Mouse (Mus musculus) bone marrow, adult 2 months (tissue): ENCODE data around the gene Agpat1. TPM values are rescaled to one million over a fixed set of nuclear protein-coding genes. Genes with fewer than 3 reads are reported as not detected.

Source experiments
- H3K27ac ChIP-seq: fragments of 200-500 bp; 2 replicates; pipeline ENCODE4 v1.5.1; 2012; ENCODE audit warnings: low read depth, mild to moderate bottlenecking, control low read depth, inconsistent platforms, low read length; ENCODE audit not compliant: control insufficient read depth, poor library complexity, insufficient read depth
- H3K4me1 ChIP-seq: fragments of 200-500 bp; 2 replicates; pipeline ENCODE4 v1.6.1; 2011; ENCODE audit warnings: low read length; ENCODE audit not compliant: control insufficient read depth, insufficient read depth
- H3K4me3 ChIP-seq: fragments of 200-500 bp; replicated peaks from 2 replicates; pipeline ENCODE3; 2011; ENCODE audit warnings: mild to moderate bottlenecking, low read depth, low read length, control low read depth; ENCODE audit not compliant: control insufficient read depth
- CTCF ChIP-seq: fragments of 200-500 bp; IDR thresholded peaks from 2 replicates; pipeline ENCODE4 v1.5.1; 2011; ENCODE audit warnings: low read length, control low read depth; ENCODE audit not compliant: control insufficient read depth, insufficient read depth
- POLR2A ChIP-seq: fragments of 200-500 bp; IDR thresholded peaks from 2 replicates; pipeline ENCODE4 v1.6.1; 2011; ENCODE audit warnings: low read depth, mild to moderate bottlenecking, control low read depth, low read length, borderline replicate concordance; ENCODE audit not compliant: control insufficient read depth
- WGBS: fragments of 180-500 bp; shearing (Covaris S2); methylation state at CpG from one replicate; pipeline ENCODE4 v1.1.7; 2018; 5-methylcytosine and 5-hydroxymethylcytosine counted together
- polyA plus RNA-seq: library from polyadenylated mRNA; stranded (reverse); fragments of >200 nt; gene quantifications from 2 replicates; pipeline ENCODE4 v1.2.4, GENCODE M21; 2011; ENCODE audit warnings: low replicate concordance; ENCODE audit not compliant: missing spikeins, insufficient read depth, insufficient read length

The Agpat1 gene
- polyA plus RNA-seq, 1 experiment: 66.7 TPM

- TF ChIP-seq CTCF (no peak), POLR2A (no peak)
- Histone ChIP-seq H3K4me1 (peaks cover 7% of the 10 kb centered on the region), H3K27ac (peak overlapping the region; percentile 45; the same call in 1 of the 2 replicates), H3K4me3 (peak overlapping the region; percentile 33)
- 48% methylated on average over 30 of the region's 30 CpGs for WGBS
These were observed 41.9 kb downstream of the Agpat1 start for GRCm38 (mm10) chr17:34645831-34646511.

GRCm38 (mm10) chr17:34646906-34647787, 43.1 kb downstream of the Agpat1 start, which contains the start of gene Atf6b:
Gene Atf6b (plus strand): TSS chr17:34647146.
- H3K4me1 ChIP-seq: peaks cover 4% of the 10 kb centered on the region
- WGBS: under 1% methylated on average over 66 of the region's 66 CpGs
- TF ChIP-seq POLR2A: peak; percentile 49; the same call in 1 of the 2 replicates
- TF ChIP-seq CTCF: no peak
- H3K4me3 ChIP-seq: peak within 1 kb of the TSS; percentile 88
- H3K27ac ChIP-seq: peak within 1 kb of the TSS; percentile 72

GRCm38 (mm10) chr17:34648141-34648890, 44.3 kb downstream of the Agpat1 start:
- TF ChIP-seq POLR2A (no peak), CTCF (no peak)
- H3K27ac ChIP-seq: no peak overlapping the region
- 84% methylated on average over 16 of the region's 16 CpGs for WGBS
- H3K4me3 ChIP-seq: no peak overlapping the region
- H3K4me1 ChIP-seq: peaks cover 4% of the 10 kb centered on the region

GRCm38 (mm10) chr17:34649106-34649864, 45.2 kb downstream of the Agpat1 start:
- TF ChIP-seq CTCF (no peak), POLR2A (peak; percentile 0; the same call in 1 of the 2 replicates)
- Histone ChIP-seq H3K4me3 (no peak overlapping the region), H3K27ac (no peak overlapping the region), H3K4me1 (peaks cover 4% of the 10 kb centered on the region)
- WGBS: 65% methylated on average over 18 of the region's 18 CpGs

GRCm38 (mm10) chr17:34650781-34651180, 46.7 kb downstream of the Agpat1 start:
- Histone ChIP-seq H3K4me1 (peaks cover 4% of the 10 kb centered on the region), H3K27ac (no peak overlapping the region), H3K4me3 (no peak overlapping the region)
- TF ChIP-seq POLR2A: no peak
- TF ChIP-seq CTCF: no peak
- 88% methylated on average over 14 of the region's 14 CpGs for WGBS

- no peak overlapping the region for H3K27ac ChIP-seq
- TF ChIP-seq CTCF (peak; percentile 59), POLR2A (no peak)
- H3K4me3 ChIP-seq: no peak overlapping the region
- H3K4me1 ChIP-seq: peaks cover 2% of the 10 kb centered on the region; the same call in 1 of the 2 replicates
- 62% methylated on average over 19 of the region's 19 CpGs for WGBS
These were observed 47.6 kb downstream of the Agpat1 start for GRCm38 (mm10) chr17:34651507-34652221.

GRCm38 (mm10) chr17:34652546-34652945, 48.5 kb downstream of the Agpat1 start:
- no peak overlapping the region for H3K4me3 ChIP-seq
- no peak overlapping the region for H3K27ac ChIP-seq
- 88% methylated on average over 10 of the region's 10 CpGs for WGBS
- H3K4me1 ChIP-seq: peaks cover 2% of the 10 kb centered on the region; the same call in 1 of the 2 replicates
- no peak for TF ChIP-seq CTCF
- no peak for TF ChIP-seq POLR2A
